Mouse (Mus musculus) heart, adult 2 months (tissue): Measurements from ENCODE around the gene Plekhm1.

Experiments used
- CTCF ChIP-seq: fragments of 200-600 bp; IDR thresholded peaks from 2 replicates; pipeline ENCODE4 v1.8.1; 2022; ENCODE audit warnings: antibody characterized with exemption, mild to moderate bottlenecking, moderate library complexity
- EP300 ChIP-seq: fragments of 200-500 bp; IDR thresholded peaks from 2 replicates; pipeline ENCODE4 v1.6.1; 2011; ENCODE audit warnings: low read depth, low read length, control low read depth; ENCODE audit not compliant: insufficient read depth
- POLR2A ChIP-seq: fragments of 200-500 bp; IDR thresholded peaks from 2 replicates; pipeline ENCODE4 v1.6.1; 2011; ENCODE audit warnings: mild to moderate bottlenecking, low read depth, low read length, control low read depth; ENCODE audit not compliant: insufficient read depth

GRCm38 (mm10) chr11:103370397-103371221, 41.9 kb downstream of the Plekhm1 start:
- TF ChIP-seq CTCF = no peak
- no peak for TF ChIP-seq POLR2A
- TF ChIP-seq EP300 = no peak
